Comparison of ENCODE assay signal across 11 mouse cellular contexts in genomic region chr6:99971376-99971775, GRCm38 (mm10).
DNase-seq lines count a peak whose midpoint lies in the region; ATAC-seq and TF ChIP-seq lines count a peak whose summit lies in the region.
"Had no signal": no experiment of that assay in that cellular context is flagged by ENCODE, and none has a peak within 500 bp of the region (broad histone marks: within the 10 kb centered on the region; RNA-seq: fewer than 3 reads in every experiment).

No protein-coding gene starts in this region.

- DNase-seq in liver, adult 2 months (ENCODE audit: extremely low read depth, low read depth, low spot score) = peak; percentile 86
- DNase-seq in liver = no peak
- peak; percentile 55 to 79 for DNase-seq in cerebellum, postnatal 4 days (ENCODE audit: low spot score in 2 of 2)
- peak; percentile 65 to 69 for DNase-seq in heart, postnatal 10 days
- DNase-seq in left cerebral cortex, postnatal 25 days (ENCODE audit: low spot score in 2 of 2) = peak; percentile 28 to 54
- DNase-seq in T-cell, adult 2 months (ENCODE audit: low spot score) = no peak
- no peak for DNase-seq in liver, postnatal 0 days
- DNase-seq: liver, embryonic 13.5 days had no signal

- no peak overlapping the region for H3K4me3 ChIP-seq in liver, adult 2 months (ENCODE audit: insufficient read depth, low read depth, low read length)
- H3K4me3 ChIP-seq in liver, postnatal 0 days (ENCODE audit: low read depth, low read length) = no peak overlapping the region
- H3K4me3 ChIP-seq: erythroblast, embryonic 14.5 days; liver, embryonic 13.5 days had no signal

- no peaks in the 10 kb centered on the region for H3K27me3 ChIP-seq in liver, adult 2 months (ENCODE audit: control insufficient read depth, insufficient read depth, low read length)
- H3K27me3 ChIP-seq in liver, postnatal 0 days (ENCODE audit: insufficient read depth, low read length) = no peaks in the 10 kb centered on the region

- H3K27ac ChIP-seq in liver, adult 2 months (replicated peaks; ENCODE audit: insufficient read depth, low read depth, low read length) = no peak overlapping the region
- H3K27ac ChIP-seq in liver, postnatal 0 days (ENCODE audit: low read depth) = no peak overlapping the region
- H3K27ac ChIP-seq: liver, embryonic 13.5 days had no signal

- peaks cover 15% of the 10 kb centered on the region for H3K4me1 ChIP-seq in liver, adult 2 months (ENCODE audit: control insufficient read depth, insufficient read depth, low read length)
- H3K4me1 ChIP-seq in liver, postnatal 0 days (ENCODE audit: insufficient read depth) = no peaks in the 10 kb centered on the region
- H3K4me1 ChIP-seq: liver, embryonic 13.5 days had no signal

- H3K9me3 ChIP-seq in liver, postnatal 0 days (ENCODE audit: low read length) = no peaks in the 10 kb centered on the region
- H3K9me3 ChIP-seq: liver, embryonic 13.5 days had no signal

- WGBS in liver, adult 2 months = 33% methylated on average over 9 of the region's 9 CpGs
- 71% methylated on average over 9 of the region's 9 CpGs for WGBS in liver, postnatal 0 days (ENCODE audit: insufficient replicate concordance)

- H3K36me3 ChIP-seq in liver, adult 2 months (ENCODE audit: control insufficient read depth, insufficient read depth, low read length) = no peaks in the 10 kb centered on the region
- H3K36me3 ChIP-seq in liver, postnatal 0 days (replicated peaks; ENCODE audit: insufficient read depth, low read length) = no peaks in the 10 kb centered on the region
- H3K36me3 ChIP-seq: liver, embryonic 13.5 days had no signal

- no peaks in the 10 kb centered on the region for H3K79me2 ChIP-seq in liver, adult 2 months (ENCODE audit: control insufficient read depth, insufficient read depth, low read length)

- no peak for TF ChIP-seq POLR2A in liver, adult 2 months (IDR thresholded peaks at IDR 0.05; ENCODE audit: extremely low read depth, insufficient read depth, low read length)

- H3K4me2 ChIP-seq in liver, postnatal 0 days (ENCODE audit: low read depth, low read length) = no peak overlapping the region
- H3K4me2 ChIP-seq: liver, embryonic 13.5 days had no signal

- ATAC-seq in liver, postnatal 0 days = no peak
- no peak for ATAC-seq in megakaryocyte progenitor cell, adult 5-6 weeks (replicated peaks; ENCODE audit: poor library complexity)
- ATAC-seq: Patski had no signal

- no peak overlapping the region for H3K9ac ChIP-seq in liver, adult 2 months (ENCODE audit: low read depth, low read length)
- H3K9ac ChIP-seq in liver, postnatal 0 days (replicated peaks) = no peak overlapping the region
- H3K9ac ChIP-seq: liver, embryonic 13.5 days had no signal

- peak; percentile 56 for TF ChIP-seq CTCF in liver, adult 2 months (IDR thresholded peaks at IDR 0.05; ENCODE audit: low read depth, low read length)
- TF ChIP-seq CTCF in liver, postnatal 0 days (IDR thresholded peaks at IDR 0.05; ENCODE audit: low read depth) = no peak

- TF ChIP-seq EP300 in liver, postnatal 0 days (IDR thresholded peaks at IDR 0.05; ENCODE audit: low read depth) = no peak

- intact Hi-C loops in heart, postnatal 10 days (cut with DNase I) = loop anchor here (5.0 kb wide), 1 partner anchor 86 kb away; no protein-coding TSS in a partner anchor
- intact Hi-C loops in left cerebral cortex, postnatal 25 days (cut with DNase I) = no loop called here

Comparison
In these comparisons a context has a peak if more than half of its experiments do, and no peak if none do; other contexts are left out.
1. DNase-seq: peak in liver, adult 2 months (single experiment), cerebellum, postnatal 4 days (2 of 2), heart, postnatal 10 days (2 of 2) and left cerebral cortex, postnatal 25 days (2 of 2); none in liver (single experiment), T-cell, adult 2 months (single experiment) and liver, postnatal 0 days (single experiment).